Mouse (Mus musculus) adrenal gland (tissue): ENCODE data around the gene Ethe1.

Experiments
- intact Hi-C: fragments of 180-260 bp; cut with DNase I; formaldehyde crosslinking; loops from one replicate; pipeline ENCODE4 v1.15.1; 2025

The Ethe1 gene

GRCm38 (mm10) chr7:24572455-24572854, 14.9 kb upstream of the Ethe1 start:
- intact Hi-C loops = no loop called here

DNA sequence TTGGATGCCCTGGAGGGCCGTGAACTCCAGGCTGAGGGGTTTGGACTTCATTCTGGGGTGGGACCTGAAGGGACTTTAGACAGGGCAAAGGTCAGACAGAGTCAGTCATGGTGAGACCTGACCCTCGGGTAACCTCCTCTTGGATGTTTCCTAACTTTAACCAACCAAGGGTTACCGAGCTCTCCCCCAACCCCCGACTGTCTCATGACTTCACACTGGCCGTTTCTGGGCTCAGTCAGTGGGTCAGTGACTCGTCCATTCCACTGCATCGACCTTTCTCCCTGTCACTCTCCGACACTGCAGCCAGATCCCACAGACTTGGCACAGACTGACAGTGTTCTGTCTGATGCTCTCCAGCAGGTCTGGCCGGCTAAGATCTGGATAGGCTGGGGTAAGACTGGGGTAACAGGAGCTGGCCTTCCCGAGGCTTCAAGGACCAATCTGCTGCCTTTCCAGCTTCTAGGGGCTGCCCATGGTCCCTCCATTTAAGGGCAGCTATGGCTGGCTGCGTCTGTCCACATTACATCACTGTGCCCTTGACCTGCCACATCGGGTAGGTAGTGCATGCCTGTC, 13.0 kb upstream of the Ethe1 start:
- intact Hi-C loops = no loop called here

DNA sequence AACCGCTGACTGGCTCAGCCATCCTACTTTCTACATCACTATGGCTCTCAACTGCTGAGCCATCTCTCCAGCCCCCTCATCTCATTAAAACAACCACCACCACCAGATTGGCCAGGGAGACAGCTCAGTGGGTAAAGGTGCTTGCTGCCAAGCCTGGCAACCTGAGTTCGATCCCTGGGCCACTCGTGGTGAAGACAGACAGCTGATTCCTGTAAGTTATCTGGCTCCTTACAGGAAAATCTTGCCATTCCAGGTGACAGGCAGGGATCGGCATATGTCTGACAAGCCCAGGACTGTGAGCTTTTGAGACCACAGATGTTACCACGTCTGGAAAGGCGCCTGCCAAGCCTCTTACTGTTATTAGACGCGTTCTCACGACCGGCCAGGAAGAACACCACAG, 9.5 kb upstream of the Ethe1 start:
- intact Hi-C loops = no loop called here

- intact Hi-C loops = no loop called here
Measured at GRCm38 (mm10) chr7:24584876-24585275, 2.5 kb upstream of the Ethe1 start.

GRCm38 (mm10) chr7:24585995-24586394, 1.3 kb upstream of the Ethe1 start:
- intact Hi-C loops = no loop called here

GRCm38 (mm10) chr7:24586828-24587227, 515 bp upstream of the Ethe1 start:
- intact Hi-C loops = no loop called here

- intact Hi-C loops = no loop called here
Measured at GRCm38 (mm10) chr7:24588336-24588735, 993 bp downstream of the Ethe1 start.

DNA sequence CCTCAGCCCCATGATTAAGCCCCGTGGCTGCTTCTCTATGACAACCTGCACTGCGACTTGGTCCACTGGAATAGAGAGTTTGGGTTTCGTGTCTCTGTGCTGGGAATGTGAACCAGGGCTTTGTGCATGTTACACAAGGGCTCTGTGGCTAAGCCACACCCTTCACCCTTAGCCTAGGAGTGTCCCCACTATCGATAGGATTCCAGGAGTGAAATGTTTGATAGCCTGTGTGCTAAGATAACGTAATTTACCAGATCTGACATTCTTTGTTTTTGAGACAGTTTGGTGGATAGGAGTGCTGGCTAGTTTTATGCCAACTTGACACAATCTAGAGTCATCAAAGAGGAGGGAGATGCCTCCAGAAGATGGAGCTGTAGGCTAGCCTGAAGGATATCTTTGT, 4.4 kb downstream of the Ethe1 start:
- intact Hi-C loops = loop anchor here (2.0 kb wide), 1 partner anchor 21 kb away; no protein-coding TSS in a partner anchor

- intact Hi-C loops = loop anchor here (2.0 kb wide), 1 partner anchor 21 kb away; no protein-coding TSS in a partner anchor
Measured at GRCm38 (mm10) chr7:24592163-24592562, 4.8 kb downstream of the Ethe1 start.

GRCm38 (mm10) chr7:24592781-24593180, 5.4 kb downstream of the Ethe1 start:
- intact Hi-C loops = loop anchor here (2.0 kb wide), 1 partner anchor 22 kb away; no protein-coding TSS in a partner anchor

DNA sequence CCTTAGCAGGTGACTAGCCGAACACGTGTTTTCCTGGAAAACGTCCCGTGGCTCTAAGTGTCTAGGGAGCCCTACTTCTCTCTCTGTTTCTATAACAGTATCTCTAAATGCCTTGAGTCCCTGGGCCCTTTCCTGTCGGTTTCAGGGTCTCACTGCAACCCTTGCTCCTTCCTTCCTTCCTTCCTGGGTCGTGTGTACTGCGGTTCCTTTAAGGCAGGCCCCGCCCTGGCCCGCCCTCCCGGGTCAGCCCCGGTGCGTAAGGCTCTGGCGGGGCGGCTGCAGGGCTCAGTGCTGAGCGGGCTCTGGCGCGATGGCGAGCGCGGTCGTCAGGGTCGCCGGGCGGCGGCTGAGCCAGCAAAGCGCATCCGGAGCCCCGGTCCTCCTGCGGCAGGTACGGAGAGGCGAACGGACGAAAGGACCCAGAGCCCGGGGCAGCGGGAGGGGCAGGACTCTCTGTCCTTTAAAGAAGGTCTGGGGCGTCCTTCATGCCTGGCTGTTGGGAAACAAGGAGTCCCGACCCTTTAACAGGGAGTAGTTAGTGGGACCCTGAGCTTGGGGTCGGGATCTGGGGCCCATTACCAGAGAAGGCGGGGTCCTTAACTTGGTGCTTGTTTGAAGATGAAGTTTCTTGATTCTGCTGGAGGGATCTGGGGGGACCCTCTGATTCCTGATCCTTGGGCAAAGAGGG, 6.4 kb downstream of the Ethe1 start:
- intact Hi-C loops = loop anchor here (2.0 kb wide), 1 partner anchor 23 kb away; no protein-coding TSS in a partner anchor

DNA sequence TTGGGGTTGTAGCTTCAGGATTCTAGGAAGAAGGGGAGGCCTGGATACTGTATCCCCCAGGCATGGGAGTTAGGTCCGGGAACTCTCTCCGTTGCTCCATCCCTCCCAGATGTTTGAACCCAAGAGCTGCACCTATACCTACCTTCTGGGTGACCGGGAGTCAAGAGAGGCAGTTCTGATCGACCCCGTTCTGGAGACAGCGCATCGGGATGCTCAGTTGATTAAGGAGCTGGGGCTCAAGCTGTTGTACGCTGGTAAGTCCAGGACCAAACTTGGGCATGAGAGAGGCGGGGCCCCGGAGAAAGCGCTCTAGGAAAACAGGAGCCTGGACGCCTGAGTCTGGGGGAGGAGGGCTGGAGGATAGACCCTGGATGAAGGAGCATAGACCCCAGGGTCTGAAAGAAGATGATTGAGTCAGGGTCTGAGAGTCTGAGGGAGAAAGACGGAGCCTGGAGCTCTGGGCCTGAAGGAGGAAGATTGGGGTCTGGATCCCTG, 7.0 kb downstream of the Ethe1 start:
- intact Hi-C loops = no loop called here

GRCm38 (mm10) chr7:24595464-24595863, 8.1 kb downstream of the Ethe1 start:
- intact Hi-C loops = no loop called here

DNA sequence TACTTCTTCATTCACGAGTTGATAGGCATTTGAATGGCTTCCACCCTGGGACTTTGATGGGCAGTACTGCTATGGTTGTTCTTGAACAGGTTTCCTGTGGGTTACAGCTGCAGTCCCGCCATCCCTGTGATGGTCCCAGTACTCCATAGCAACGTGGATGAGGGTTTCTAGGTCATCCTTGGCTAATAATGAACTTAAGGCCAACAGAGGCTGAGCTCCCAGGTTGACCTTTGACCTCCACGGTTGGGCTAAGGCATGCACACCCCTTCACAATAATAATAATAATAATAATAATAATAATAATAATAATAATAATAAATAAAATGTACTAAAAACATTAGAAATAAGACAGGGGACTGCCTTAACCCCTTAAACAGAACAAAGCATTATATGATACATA, 10.8 kb downstream of the Ethe1 start:
- intact Hi-C loops = no loop called here

DNA sequence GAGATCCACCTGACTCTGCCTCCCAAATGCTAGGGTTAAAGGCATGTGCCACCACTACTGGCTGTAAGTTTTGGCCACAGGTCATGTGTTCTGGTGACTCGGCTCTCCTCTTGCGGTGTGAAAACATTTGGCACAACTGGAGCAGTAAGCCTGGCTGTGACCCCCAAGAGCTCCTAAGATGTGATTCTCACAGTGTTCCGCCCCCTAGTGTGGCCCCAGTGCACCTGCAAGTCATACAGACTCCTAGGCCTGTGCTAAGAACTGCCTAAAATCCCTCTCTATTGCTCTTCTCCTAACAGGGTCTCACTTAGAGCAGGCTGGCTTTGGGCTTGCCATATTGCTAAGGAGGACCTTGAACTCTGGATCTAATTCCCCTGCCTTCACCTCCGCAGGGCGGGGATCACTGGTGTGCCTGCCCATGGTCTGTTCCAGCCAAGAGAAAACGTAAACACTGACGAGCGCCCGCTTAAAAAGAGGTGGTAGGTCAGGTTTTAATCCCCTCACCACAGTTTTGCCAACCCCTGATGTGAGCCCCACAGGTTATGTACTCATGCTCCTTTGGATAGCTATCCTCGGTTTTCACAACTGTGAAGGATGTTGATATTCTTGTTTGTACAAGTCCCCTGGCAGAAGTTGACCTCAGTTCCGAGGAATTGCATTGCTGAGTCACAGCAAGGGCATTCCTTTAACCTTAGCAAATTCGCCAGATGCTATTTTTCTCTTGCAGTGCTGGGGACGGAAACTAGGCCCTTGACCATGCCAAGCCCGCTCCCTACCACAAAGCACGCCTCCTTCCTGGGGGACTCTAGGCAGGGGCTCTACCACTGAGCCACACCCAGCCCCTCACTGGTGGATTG, 12.1 kb downstream of the Ethe1 start:
- intact Hi-C loops = loop anchor here (2.0 to 10.0 kb wide), 2 partner anchors 55 to 1025 kb away; partner anchors contain the start of gene B3gnt8

DNA sequence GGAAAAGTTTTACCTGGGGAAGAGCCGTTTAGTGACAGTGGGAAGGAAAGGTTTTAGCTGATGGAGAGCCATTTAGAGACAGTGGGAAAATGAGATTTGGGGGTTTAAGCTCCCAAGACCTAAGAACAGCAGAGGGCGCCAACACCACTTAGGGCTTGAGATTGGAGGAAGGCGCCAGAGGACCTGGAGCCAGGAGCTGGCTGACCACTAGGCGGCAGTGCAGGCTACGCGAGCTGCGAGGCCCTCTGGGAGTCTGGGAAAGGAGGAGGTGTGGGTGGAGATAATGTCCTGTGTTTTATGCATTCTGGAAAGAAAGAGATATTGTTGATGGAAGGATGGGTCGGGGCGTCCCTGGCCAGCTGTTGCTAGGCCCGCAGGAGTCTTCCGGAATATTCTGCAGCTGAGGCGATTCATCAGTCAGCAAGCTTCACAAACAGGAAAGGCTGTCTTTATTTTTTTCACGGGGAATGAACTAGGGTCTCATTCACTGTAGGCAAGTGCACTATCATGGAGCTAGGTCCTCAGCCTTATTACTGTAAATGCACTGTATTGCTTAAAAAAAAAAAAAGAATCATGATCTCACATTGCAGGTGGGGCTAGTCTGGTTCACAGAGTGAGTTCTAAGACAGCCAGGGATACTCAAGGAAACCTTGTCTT, 13.7 kb downstream of the Ethe1 start:
- intact Hi-C loops = loop anchor here (2.0 to 10.0 kb wide), 2 partner anchors 54 to 1024 kb away; partner anchors contain the start of gene B3gnt8

- intact Hi-C loops = loop anchor here (10.0 kb wide), 1 partner anchor 1019 kb away; the partner anchor contains the start of gene B3gnt8
Measured at GRCm38 (mm10) chr7:24605561-24605960, 18.2 kb downstream of the Ethe1 start.

GRCm38 (mm10) chr7:24606046-24606445, 18.7 kb downstream of the Ethe1 start:
- intact Hi-C loops = loop anchor here (10.0 kb wide), 1 partner anchor 1019 kb away; the partner anchor contains the start of gene B3gnt8

GRCm38 (mm10) chr7:24608017-24608416, 20.7 kb downstream of the Ethe1 start:
- intact Hi-C loops = loop anchor here (10.0 kb wide), 1 partner anchor 1017 kb away; the partner anchor contains the start of gene B3gnt8

DNA sequence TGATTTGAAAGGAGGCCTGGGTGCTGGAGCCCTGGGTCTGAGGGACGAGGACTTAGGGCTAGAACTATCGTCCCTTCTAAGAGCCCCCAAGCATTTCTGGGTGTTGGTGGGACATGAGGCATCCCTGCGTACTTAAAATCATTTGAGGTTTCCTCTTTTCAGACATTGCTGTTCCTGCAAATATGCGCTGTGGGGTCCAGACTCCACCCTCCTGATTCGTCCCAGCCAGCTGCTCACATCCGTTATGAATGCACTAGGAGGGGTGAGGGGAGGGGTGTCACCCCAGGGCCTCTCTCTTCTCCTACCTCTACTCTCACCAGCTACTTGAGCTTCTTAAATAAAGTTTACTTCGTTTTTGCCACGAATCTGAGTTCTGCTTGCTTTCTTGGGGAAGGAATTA, 21.2 kb downstream of the Ethe1 start:
- intact Hi-C loops = loop anchor here (10.0 kb wide), 1 partner anchor 1016 kb away; the partner anchor contains the start of gene B3gnt8
